Comparison of ENCODE assay signal across 8 mouse cellular contexts in genomic region chr11:84869537-84870232, GRCm38 (mm10). TPM values are rescaled to one million over a fixed set of nuclear protein-coding genes. Genes with fewer than 3 reads are reported as not detected.
DNase-seq lines count a peak whose midpoint lies in the region; ATAC-seq and TF ChIP-seq lines count a peak whose summit lies in the region.

No protein-coding gene starts in this region.

- peak overlapping the region; percentile 85 for H3K9ac ChIP-seq in lung, embryonic 15.5 days

- H3K4me2 ChIP-seq in lung, embryonic 15.5 days = peak overlapping the region; percentile 72

- TF ChIP-seq CTCF in olfactory bulb, adult 2 months (IDR thresholded peaks at IDR 0.05; ENCODE audit: insufficient read depth, low read depth, low read length) = no peak

- peak; percentile 66; the same call in 1 of the 2 replicates for TF ChIP-seq POLR2A in olfactory bulb, adult 2 months (IDR thresholded peaks at IDR 0.05; ENCODE audit: insufficient read depth, low read depth, low read length)

- peak overlapping the region; percentile 78 for H3K4me3 ChIP-seq in lung, embryonic 15.5 days
- peak overlapping the region; percentile 78 for H3K4me3 ChIP-seq in olfactory bulb, adult 2 months (ENCODE audit: insufficient read depth, low read depth, low read length)

- peak overlapping the region; percentile 99 for H3K27ac ChIP-seq in lung, embryonic 15.5 days
- H3K27ac ChIP-seq in olfactory bulb, adult 2 months (ENCODE audit: insufficient read depth, low read depth, low read length) = peak overlapping the region; percentile 63

- H3K4me1 ChIP-seq in lung, embryonic 15.5 days = peaks cover 16% of the 10 kb centered on the region
- H3K4me1 ChIP-seq in olfactory bulb, adult 2 months (ENCODE audit: control insufficient read depth, insufficient read depth, low read length) = no peaks in the 10 kb centered on the region

- under 1% methylated on average over 57 of the region's 61 CpGs for WGBS in lung, embryonic 15.5 days
- WGBS in olfactory bulb, adult 2 months = under 1% methylated on average over 58 of the region's 61 CpGs

- ATAC-seq in hematopoietic stem cell, adult 5-6 weeks (replicated peaks in 1 of 2; ENCODE audit: insufficient read depth in 1 of 2, low FRiP score in 2 of 2, low TSS enrichment in 1 of 2, low read depth in 1 of 2, poor library complexity in 2 of 2, severe bottlenecking in 2 of 2) = peak; percentile 78 to 81
- peak; percentile 88 for ATAC-seq in lung, embryonic 15.5 days (ENCODE audit: borderline replicate concordance, extremely low read depth, low FRiP score, low TSS enrichment)

- no peaks in the 10 kb centered on the region for H3K27me3 ChIP-seq in lung, embryonic 15.5 days

- H3K36me3 ChIP-seq in lung, embryonic 15.5 days = peaks cover 6% of the 10 kb centered on the region; the same call in 1 of the 2 replicates

- peak; percentile 75 for DNase-seq in MEL-GATA-1-ER (ENCODE audit: extremely low read depth, low read depth)
- DNase-seq in cerebellum, adult 8-10 months = peak; percentile 85
- DNase-seq in forelimb bud, embryonic 11.5 days (ENCODE audit: low read depth, low spot score) = peak; percentile 95
- peak; percentile 74 for DNase-seq in layer of hippocampus, adult 9-10 months (ENCODE audit: low spot score)
- DNase-seq in thymus, adult 18-20 months = peak; percentile 94 to 95

- no peaks in the 10 kb centered on the region for H3K9me3 ChIP-seq in lung, embryonic 15.5 days

RNA-seq across cellular contexts. Expression of gene Ggnbp2, which starts 0.9 kb away (rescaled TPM):
- total RNA-seq in hematopoietic stem cell, adult 5-6 weeks (2017) = 138 and 163 TPM in 2 replicates
- 61.2 and 65.4 TPM in 2 replicates for polyA plus RNA-seq in lung, embryonic 15.5 days (2015; fragmentation: Nextera tagmentation; extraction: Ambion mirVana)
- polyA plus RNA-seq in olfactory bulb, adult 2 months (2012; ENCODE audit: insufficient read depth, insufficient read length, low replicate concordance, missing spikeins) = 522 TPM in 1 of 2 replicates, not detected in the other

RNA-seq across cellular contexts. Expression of gene Myo19, which starts 10.3 kb away (rescaled TPM):
- 1.8 and 4.1 TPM in 2 replicates for total RNA-seq in hematopoietic stem cell, adult 5-6 weeks (2017)
- 8.7 and 9.0 TPM in 2 replicates for polyA plus RNA-seq in lung, embryonic 15.5 days (2015; fragmentation: Nextera tagmentation; extraction: Ambion mirVana)
- polyA plus RNA-seq in olfactory bulb, adult 2 months (2012; ENCODE audit: insufficient read depth, insufficient read length, low replicate concordance, missing spikeins) = not detected in 2 replicates

RNA-seq across cellular contexts. Expression of gene Pigw, which starts 10.4 kb away (rescaled TPM):
- 6.3 and 6.5 TPM in 2 replicates for total RNA-seq in hematopoietic stem cell, adult 5-6 weeks (2017)
- polyA plus RNA-seq in lung, embryonic 15.5 days (2015; fragmentation: Nextera tagmentation; extraction: Ambion mirVana) = 2.8 and 3.6 TPM in 2 replicates
- polyA plus RNA-seq in olfactory bulb, adult 2 months (2012; ENCODE audit: insufficient read depth, insufficient read length, low replicate concordance, missing spikeins) = not detected in 2 replicates

RNA-seq across cellular contexts. Expression of gene Dhrs11, which starts 40.9 kb away (rescaled TPM):
- 21.3 and 22.0 TPM in 2 replicates for total RNA-seq in hematopoietic stem cell, adult 5-6 weeks (2017)
- 14.2 and 14.7 TPM in 2 replicates for polyA plus RNA-seq in lung, embryonic 15.5 days (2015; fragmentation: Nextera tagmentation; extraction: Ambion mirVana)
- not detected in 2 replicates for polyA plus RNA-seq in olfactory bulb, adult 2 months (2012; ENCODE audit: insufficient read depth, insufficient read length, low replicate concordance, missing spikeins)

RNA-seq across cellular contexts. Expression of gene Znhit3, which starts 46.5 kb away (rescaled TPM):
- 26.1 and 41.6 TPM in 2 replicates for total RNA-seq in hematopoietic stem cell, adult 5-6 weeks (2017)
- polyA plus RNA-seq in lung, embryonic 15.5 days (2015; fragmentation: Nextera tagmentation; extraction: Ambion mirVana) = 61.0 and 62.6 TPM in 2 replicates
- polyA plus RNA-seq in olfactory bulb, adult 2 months (2012; ENCODE audit: insufficient read depth, insufficient read length, low replicate concordance, missing spikeins) = not detected in 2 replicates

Comparison
In these comparisons a context has a peak if more than half of its experiments do, and no peak if none do; other contexts are left out.
1. Peak in every context shown above with its lines: DNase-seq, ATAC-seq, H3K4me3 ChIP-seq and H3K27ac ChIP-seq.